In the genomic region with DNA sequence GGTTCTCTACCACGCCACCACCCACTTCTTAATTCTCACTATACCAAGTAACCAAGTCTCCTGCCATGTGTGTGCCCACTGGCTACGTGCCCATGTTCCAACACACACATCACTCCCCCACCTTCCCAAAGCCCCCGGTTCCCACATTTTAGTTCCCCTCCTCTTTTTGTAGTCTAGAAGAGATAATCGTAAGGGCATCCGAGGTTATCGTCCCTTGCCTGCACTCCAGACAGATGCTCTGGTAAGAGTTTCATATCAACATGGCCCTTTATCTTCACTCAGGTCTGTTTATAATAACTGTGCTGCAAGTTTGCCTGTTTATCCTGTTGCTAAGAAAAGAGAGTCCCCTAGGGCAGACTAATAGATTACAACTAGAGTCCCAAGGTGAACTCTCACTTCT, we compare ENCODE assay signal across 12 mouse cellular contexts.
"Had no signal": no experiment of that assay in that cellular context is flagged by ENCODE, and none has a peak within 500 bp of the region (broad histone marks: within the 10 kb centered on the region; RNA-seq: fewer than 3 reads in every experiment).

No protein-coding gene starts in this region.

- H3K27ac ChIP-seq: layer of hippocampus, adult 2 months; limb, embryonic 15.5 days; liver, embryonic 12.5 days; lung, embryonic 15.5 days; midbrain, embryonic 15.5 days; neural tube, embryonic 12.5 days; stomach, postnatal 0 days had no signal

- ATAC-seq: intestine, postnatal 0 days; liver, embryonic 12.5 days; midbrain, embryonic 15.5 days had no signal

- H3K27me3 ChIP-seq: limb, embryonic 15.5 days; liver, embryonic 12.5 days; lung, embryonic 15.5 days; midbrain, embryonic 15.5 days; neural tube, embryonic 12.5 days had no signal

- H3K9me3 ChIP-seq: limb, embryonic 15.5 days; liver, embryonic 12.5 days; lung, embryonic 15.5 days; midbrain, embryonic 15.5 days; neural tube, embryonic 12.5 days had no signal

- H3K36me3 ChIP-seq: limb, embryonic 15.5 days; liver, embryonic 12.5 days; lung, embryonic 15.5 days; midbrain, embryonic 15.5 days; neural tube, embryonic 12.5 days had no signal

- H3K4me3 ChIP-seq: layer of hippocampus, adult 2 months; limb, embryonic 15.5 days; liver, embryonic 12.5 days; lung, embryonic 15.5 days; midbrain, embryonic 15.5 days; neural tube, embryonic 12.5 days had no signal

- H3K9ac ChIP-seq: limb, embryonic 15.5 days; liver, embryonic 12.5 days; lung, embryonic 15.5 days; midbrain, embryonic 15.5 days; neural tube, embryonic 12.5 days had no signal

- DNase-seq: kidney, postnatal 10 days; kidney, postnatal 4 days; thymus, postnatal 4 days had no signal

- H3K4me2 ChIP-seq: limb, embryonic 15.5 days; liver, embryonic 12.5 days; lung, embryonic 15.5 days; midbrain, embryonic 11.5 days; midbrain, embryonic 15.5 days; neural tube, embryonic 12.5 days had no signal

- H3K4me1 ChIP-seq: midbrain, embryonic 15.5 days; neural tube, embryonic 12.5 days had no signal
